Mouse (Mus musculus) left cerebral cortex, adult 2 months (tissue): Measurements from ENCODE around the gene Nup62. TPM values are rescaled to one million over a fixed set of nuclear protein-coding genes. Genes with fewer than 3 reads are reported as not detected.

Source experiments
- DNase-seq, 2 experiments: peaks; one replicate each; pipeline ENCODE4 v3.0.0; 2021 to 2022; ENCODE audit warnings: low spot score in 2 of 2, mixed read lengths in 1 of 2; ENCODE audit errors: extremely low spot score in 1 of 2
- H3K27ac ChIP-seq: fragments of 200-600 bp; 2 replicates; pipeline ENCODE4 v1.8.1; 2022
- H3K4me3 ChIP-seq: fragments of 200-600 bp; 2 replicates; pipeline ENCODE4 v1.8.1; 2022
- CTCF ChIP-seq: fragments of 200-600 bp; IDR thresholded peaks from 2 replicates; pipeline ENCODE4 v1.8.1; 2022; ENCODE audit warnings: antibody characterized with exemption, mild to moderate bottlenecking, moderate library complexity
- intact Hi-C: fragments of 180-260 bp; cut with DNase I; formaldehyde crosslinking; loops from one replicate; pipeline ENCODE4 v1.15.1; 2025
- total RNA-seq, 2 experiments: library from RNA; stranded (reverse); gene quantifications; 2 replicates each; pipeline ENCODE4 v1.2.3; 2021

Nup62 gene
- total RNA-seq, 2 experiments from 2014 or later, result 31.9 to 32.2 TPM

DNA sequence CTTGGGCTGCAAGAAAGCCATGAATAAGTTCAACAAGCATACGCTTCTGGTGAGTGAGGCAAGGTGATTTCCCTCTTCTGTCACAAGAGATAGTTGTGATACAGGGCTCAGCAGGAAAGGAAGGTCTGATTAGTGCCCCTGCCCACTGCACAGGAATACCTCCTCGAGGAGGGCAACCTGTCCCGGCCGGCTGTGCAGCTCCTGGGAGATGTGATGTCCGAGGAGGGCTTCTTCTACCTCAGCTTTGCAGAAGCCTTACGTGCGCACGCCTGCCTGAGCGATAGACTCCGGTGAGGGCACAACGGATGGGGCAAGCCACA lies 23.2 kb downstream of the Nup62 start:
- DNase-seq, result no peak
- Histone ChIP-seq H3K27ac (no peak overlapping the region), H3K4me3 (peak overlapping the region; percentile 32)
- intact Hi-C loops, result no loop called here
- TF ChIP-seq CTCF, result no peak

DNA sequence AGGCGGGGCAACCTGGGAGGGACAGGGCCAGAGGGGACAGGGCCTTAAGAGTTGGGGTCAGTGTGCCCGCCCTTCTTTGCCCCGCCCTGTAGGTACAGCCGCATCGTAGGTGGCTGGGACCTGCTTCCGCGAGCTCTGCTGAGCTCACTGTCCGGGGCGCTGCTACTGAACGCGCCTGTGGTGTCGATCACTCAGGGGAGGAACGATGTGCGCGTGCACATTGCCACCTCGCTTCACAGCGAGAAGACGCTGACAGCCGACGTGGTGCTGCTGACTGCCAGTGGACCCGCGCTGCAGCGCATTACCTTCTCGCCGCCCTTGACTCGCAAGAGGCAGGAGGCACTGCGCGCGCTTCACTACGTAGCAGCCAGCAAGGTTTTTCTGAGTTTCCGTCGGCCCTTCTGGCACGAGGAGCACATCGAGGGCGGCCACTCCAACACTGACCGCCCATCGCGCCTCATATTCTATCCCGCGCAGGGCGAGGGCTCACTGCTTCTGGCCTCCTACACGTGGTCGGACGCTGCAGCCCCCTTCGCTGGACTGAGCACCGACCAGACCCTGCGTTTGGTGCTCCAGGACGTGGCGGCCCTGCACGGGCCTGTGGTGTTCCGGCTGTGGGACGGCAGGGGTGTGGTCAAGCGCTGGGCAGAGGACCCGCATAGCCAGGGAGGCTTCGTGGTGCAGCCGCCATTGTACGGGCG lies 23.8 kb downstream of the Nup62 start:
- no peak for TF ChIP-seq CTCF
- intact Hi-C loops, result no loop called here
- no peak overlapping the region for H3K27ac ChIP-seq
- peak in 1 of 2 experiments; percentile 58 for DNase-seq
- H3K4me3 ChIP-seq, result peak overlapping the region; percentile 32

DNA sequence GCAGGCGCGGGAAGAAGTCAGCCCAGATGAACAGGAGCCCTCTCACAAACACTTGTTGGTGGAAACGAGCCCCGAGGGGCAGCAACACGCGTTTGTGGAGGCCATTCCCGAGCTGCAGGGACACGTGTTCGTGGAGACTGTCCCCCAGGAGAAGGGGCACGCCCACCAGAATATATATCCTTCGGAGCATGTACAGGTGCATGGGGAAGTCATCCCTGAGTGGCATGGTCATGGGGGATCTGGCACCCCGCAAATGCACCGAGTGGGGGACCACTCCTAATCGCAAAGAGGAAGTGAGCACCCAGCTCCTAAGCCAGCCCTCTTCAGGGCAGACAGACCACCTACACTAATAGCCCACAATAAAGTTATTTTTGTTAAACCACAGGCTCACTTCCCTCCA lies 24.5 kb downstream of the Nup62 start:
- Histone ChIP-seq H3K4me3 (no peak overlapping the region), H3K27ac (no peak overlapping the region)
- TF ChIP-seq CTCF, result no peak
- intact Hi-C loops, result no loop called here
- no peak for DNase-seq

GRCm38 (mm10) chr7:44841825-44842463 lies 26.1 kb downstream of the Nup62 start:
- no peak for TF ChIP-seq CTCF
- no peak for DNase-seq
- Histone ChIP-seq H3K4me3 (no peak overlapping the region), H3K27ac (no peak overlapping the region)
- intact Hi-C loops, result no loop called here

DNA sequence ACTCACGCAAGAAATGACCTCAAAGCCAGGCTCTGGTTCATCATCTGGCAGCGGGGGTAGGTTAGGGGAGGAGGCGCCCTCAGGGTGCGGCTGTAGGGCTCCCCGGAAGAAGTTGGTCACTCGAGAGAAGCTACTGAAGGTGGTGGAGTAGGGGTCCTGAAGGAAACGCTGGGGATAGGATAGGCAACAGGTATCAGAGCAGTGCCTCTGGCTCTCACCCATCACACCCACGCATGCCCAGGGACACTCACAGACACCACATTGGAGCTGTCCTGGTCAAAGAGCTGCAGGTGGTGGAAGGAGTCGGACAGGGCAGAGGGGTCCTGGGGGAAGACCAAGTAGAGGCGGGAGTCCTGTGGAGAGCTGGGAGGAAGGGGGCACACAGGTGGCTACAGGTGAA lies 29.1 kb downstream of the Nup62 start:
- DNase-seq, result no peak

GRCm38 (mm10) chr7:44846804-44847203 lies 30.9 kb downstream of the Nup62 start:
- H3K4me3 ChIP-seq, result no peak overlapping the region
- no peak overlapping the region for H3K27ac ChIP-seq
- no peak for TF ChIP-seq CTCF

More for the DNA sequence above, 29.1 kb downstream of the Nup62 start:
- no peak overlapping the region for H3K27ac ChIP-seq
- no peak overlapping the region for H3K4me3 ChIP-seq
- no peak for TF ChIP-seq CTCF
- intact Hi-C loops, result no loop called here

DNA sequence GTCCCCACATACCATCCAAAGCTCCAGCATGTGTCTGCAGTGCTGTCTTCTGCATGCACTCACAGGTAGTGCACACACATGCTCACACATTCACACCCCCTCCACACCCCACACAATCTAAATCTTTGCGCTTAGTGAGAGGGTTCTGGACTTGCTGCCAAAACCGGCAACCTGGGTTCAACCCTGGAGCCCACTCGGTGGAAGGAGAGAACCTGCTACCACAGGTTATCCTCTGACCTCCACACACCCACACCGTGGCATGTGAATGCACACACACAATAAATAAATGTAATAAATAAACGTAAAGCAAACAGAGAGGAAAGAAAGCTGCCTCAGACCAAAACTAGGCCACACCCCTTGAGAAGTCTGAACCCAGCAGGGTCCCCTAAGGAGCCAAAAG lies 31.9 kb downstream of the Nup62 start:
- intact Hi-C loops, result loop anchor here (2.0 kb wide), 1 partner anchor 29 kb away; no protein-coding TSS in a partner anchor
- DNase-seq, result no peak
- H3K4me3 ChIP-seq, result peak overlapping the region; percentile 68
- no peak overlapping the region; the same call in 1 of the 2 replicates for H3K27ac ChIP-seq
- no peak for TF ChIP-seq CTCF

More at GRCm38 (mm10) chr7:44846804-44847203, 30.9 kb downstream of the Nup62 start:
- no peak for DNase-seq
- intact Hi-C loops, result no loop called here

DNA sequence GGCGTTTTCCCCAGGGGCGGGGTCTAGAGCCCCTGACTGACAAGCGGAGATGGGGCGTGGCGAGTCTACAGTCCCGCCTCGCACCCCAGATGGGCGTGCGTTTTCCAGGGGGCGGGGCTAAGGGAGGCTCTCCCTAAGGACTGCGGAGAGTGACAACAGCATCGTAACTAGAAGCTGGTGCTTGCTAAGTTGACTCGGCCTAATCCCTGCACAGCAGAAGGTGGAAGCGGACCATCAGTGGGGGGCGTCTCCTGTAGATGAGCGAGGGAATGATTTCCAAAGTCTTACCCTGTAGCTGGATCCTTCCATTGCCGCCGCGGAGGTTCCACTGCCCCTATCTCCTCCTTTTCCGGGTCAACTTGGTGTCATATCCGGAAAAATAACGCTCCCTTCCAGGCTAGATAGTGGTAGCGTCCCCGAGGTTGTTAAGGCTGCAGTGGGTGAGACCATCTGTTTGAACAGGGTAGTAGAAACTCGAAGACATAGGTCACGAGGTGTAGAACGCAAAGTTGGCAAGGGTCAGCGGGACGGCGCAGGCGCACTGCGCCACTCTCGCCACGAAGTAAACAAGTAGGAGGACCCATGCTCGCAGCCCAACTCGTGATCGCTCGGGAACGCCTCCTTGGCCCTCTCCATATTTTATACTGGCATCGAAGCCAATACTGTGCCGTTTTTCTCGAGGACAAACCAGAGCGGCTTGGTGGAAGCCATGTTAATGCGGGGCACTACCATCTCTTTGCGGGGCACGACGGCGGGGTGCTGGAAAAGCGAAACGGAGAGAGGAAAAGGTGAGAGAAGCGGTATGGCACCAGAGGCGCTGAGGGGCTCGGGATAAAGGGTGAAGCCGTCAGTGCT lies 32.9 kb downstream of the Nup62 start, which contains the start of the genes Akt1s1 and Tbc1d17:
Gene Akt1s1 (plus strand): TSS at position 431 of the 855 bp plus-strand sequence.
Gene Tbc1d17 (minus strand): TSS at position 519 of the 855 bp plus-strand sequence.
- Histone ChIP-seq H3K4me3 (peak within 1 kb of the TSS; percentile 68), H3K27ac (peak within 1 kb of the TSS; percentile 99)
- no peak for TF ChIP-seq CTCF
- peak; percentile 98 to 99 for DNase-seq
- intact Hi-C loops, result loop anchor here (1.0 to 2.0 kb wide), 2 partner anchors 30 to 44 kb away; partner anchors contain the start of gene Med25

DNA sequence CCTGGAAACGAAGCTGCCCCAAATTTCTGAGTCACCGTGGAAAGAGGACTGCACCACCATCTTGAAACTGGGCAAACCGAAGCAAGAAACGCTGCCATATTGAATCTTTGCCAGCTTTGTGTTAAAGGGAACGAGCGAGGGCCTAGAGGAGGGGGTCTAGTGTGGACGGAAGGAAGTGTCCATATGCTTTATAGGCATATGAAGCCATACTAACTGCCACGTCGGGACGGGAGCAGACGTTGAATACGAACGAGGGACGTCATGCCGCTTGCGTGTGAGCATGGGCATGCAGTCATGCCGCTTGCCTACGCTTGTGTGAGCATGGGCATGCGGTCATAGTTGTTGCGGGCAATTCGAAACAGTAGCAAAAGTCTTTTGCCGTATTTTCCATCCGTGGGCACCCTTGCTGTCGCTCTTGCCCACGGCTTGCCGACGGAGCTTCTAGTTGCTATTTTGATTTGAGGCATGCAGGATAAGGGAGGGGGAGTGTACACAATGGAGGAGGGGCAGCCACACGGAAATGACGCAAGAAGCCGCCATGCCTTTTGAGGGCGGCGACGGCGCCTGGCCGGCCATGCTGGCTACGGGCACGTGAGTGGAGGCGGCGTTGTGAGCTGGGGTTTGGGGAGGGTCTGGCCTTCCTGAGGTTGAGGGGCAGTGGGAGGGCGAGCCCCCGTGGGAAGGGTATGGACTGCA lies 33.7 kb downstream of the Nup62 start:
- DNase-seq, result peak; percentile 87 to 89
- intact Hi-C loops, result loop anchor here (1.0 to 10.0 kb wide), 3 partner anchors 31 to 275 kb away; partner anchors contain the start of genes Med25, Rpl13a and Rps11
- no peak for TF ChIP-seq CTCF
- H3K4me3 ChIP-seq, result peak overlapping the region; percentile 68
- peak overlapping the region; percentile 99 for H3K27ac ChIP-seq

- Histone ChIP-seq H3K27ac (peak overlapping the region; percentile 99), H3K4me3 (peak overlapping the region; percentile 68)
- intact Hi-C loops, result loop anchor here (10.0 kb wide), 1 partner anchor 275 kb away; the partner anchor contains the start of genes Rpl13a and Rps11
- DNase-seq, result peak; percentile 74 to 78
- no peak; the same call in 1 of the 2 replicates for TF ChIP-seq CTCF
These were observed 34.3 kb downstream of the Nup62 start for GRCm38 (mm10) chr7:44850146-44850545.
